Mouse (Mus musculus) lung, postnatal 0 days (tissue): ENCODE measurements around the gene Chaf1b. TPM values are rescaled to one million over a fixed set of nuclear protein-coding genes. Genes with fewer than 3 reads are reported as not detected.

Experiments
- ATAC-seq: fragments of 200-750 bp; cut with Nextera tagmentation; 2 replicates; pipeline ENCODE4 v1.8.0; 2017; ENCODE audit warnings: moderate library complexity
- DNase-seq: peaks from one replicate; pipeline ENCODE4 v3.0.0-alpha.2; 2016; ENCODE audit warnings: low spot score
- H3K27ac ChIP-seq: fragments of 300-500 bp; sonication (generic); 2 replicates; pipeline ENCODE4 v1.5.1; 2014; ENCODE audit warnings: antibody characterized with exemption, mild to moderate bottlenecking, low read length, mixed read lengths
- H3K27me3 ChIP-seq: fragments of 300-500 bp; sonication (generic); replicated peaks from 2 replicates; pipeline ENCODE4 v1.6.1; 2014; ENCODE audit warnings: low read length, mixed read lengths; ENCODE audit not compliant: insufficient read depth
- H3K36me3 ChIP-seq: fragments of 300-500 bp; sonication (generic); 2 replicates; pipeline ENCODE4 v1.6.1; 2014; ENCODE audit warnings: low read length, mixed read lengths; ENCODE audit not compliant: insufficient read depth
- H3K4me1 ChIP-seq: fragments of 300-500 bp; sonication (generic); 2 replicates; pipeline ENCODE4 v1.6.1; 2014; ENCODE audit warnings: antibody characterized with exemption, low read depth, low read length, mixed read lengths; ENCODE audit not compliant: insufficient read depth
- H3K4me2 ChIP-seq: fragments of 300-500 bp; sonication (generic); replicated peaks from 2 replicates; pipeline ENCODE4 v1.6.1; 2014; ENCODE audit warnings: low read depth, mild to moderate bottlenecking, low read length, moderate library complexity, mixed read lengths
- H3K4me3 ChIP-seq: fragments of 300-500 bp; sonication (generic); 2 replicates; pipeline ENCODE4 v1.5.1; 2014; ENCODE audit warnings: low read depth, low read length
- H3K9ac ChIP-seq: fragments of 300-500 bp; sonication (generic); replicated peaks from 2 replicates; pipeline ENCODE4 v1.6.1; 2014; ENCODE audit warnings: low read depth, mild to moderate bottlenecking
- H3K9me3 ChIP-seq: fragments of 300-500 bp; sonication (generic); 2 replicates; pipeline ENCODE4 v1.6.1; 2016; ENCODE audit warnings: low read length, mixed read lengths
- CTCF ChIP-seq: IDR thresholded peaks from 2 replicates; pipeline ENCODE4 v1.5.1; 2016; ENCODE audit warnings: antibody characterized with exemption, mild to moderate bottlenecking
- EP300 ChIP-seq: IDR thresholded peaks from 2 replicates; pipeline ENCODE4 v1.6.1; 2016; ENCODE audit warnings: antibody characterized with exemption, mild to moderate bottlenecking, control low read depth
- WGBS: fragments of 180-500 bp; shearing (Covaris S2); extraction: QIAGEN DNeasy Blood & Tissue Kit; methylation state at CpG from one replicate; pipeline ENCODE4 v1.1.7; 2014; 5-methylcytosine and 5-hydroxymethylcytosine counted together
- polyA plus RNA-seq: library from polyadenylated mRNA; unstranded; fragments of >200 nt; fragmentation: Nextera tagmentation; extraction: Ambion mirVana; gene quantifications from 2 replicates; pipeline ENCODE4 v1.2.1, GENCODE M21; 2015

The Chaf1b gene
- polyA plus RNA-seq, 1 experiment from 2014 or later: 10.2 TPM

DNA sequence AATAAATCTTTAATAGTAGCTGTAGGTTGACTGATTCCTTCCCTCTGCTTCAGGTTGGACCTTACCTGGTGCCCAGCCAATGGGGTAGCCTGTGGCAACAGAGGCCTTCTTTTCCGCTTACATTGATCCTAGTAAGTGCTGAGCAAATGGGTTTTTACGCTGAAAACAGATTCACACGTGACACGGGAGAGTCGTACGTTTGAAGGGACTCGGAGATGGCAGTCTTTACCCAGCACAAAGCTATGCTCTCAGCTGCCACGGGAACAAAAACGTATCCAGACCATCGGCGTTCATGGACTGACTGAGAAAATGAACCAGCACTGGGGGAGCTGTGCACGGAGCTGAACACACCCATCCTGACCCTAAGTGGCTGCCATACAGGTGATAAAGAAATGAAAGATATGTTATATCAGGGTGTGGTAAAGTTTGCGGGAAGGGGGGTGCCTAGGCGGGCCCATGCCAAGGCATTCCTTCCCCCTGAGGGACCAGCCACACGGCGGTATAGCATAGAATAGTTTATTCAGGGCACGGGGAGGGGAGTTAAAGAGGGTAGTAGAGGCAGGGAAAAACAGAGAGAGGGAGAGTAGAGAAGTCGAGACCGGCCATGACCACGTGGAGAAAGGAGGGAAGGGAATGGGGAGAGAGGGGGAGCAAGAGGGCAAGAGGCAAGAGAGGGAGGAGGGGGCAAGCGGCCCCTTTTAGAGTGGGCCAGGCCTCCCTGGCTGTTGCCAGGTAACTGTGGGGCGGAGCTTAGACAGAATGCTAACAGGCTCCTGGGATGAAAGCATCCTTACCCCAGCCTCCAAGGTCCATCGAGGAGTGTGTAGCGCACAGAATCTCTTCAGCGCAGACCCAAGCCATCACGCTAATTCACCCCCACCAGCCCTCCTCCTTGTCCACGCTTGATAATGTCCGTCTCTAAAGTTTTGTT is 27.3 kb downstream of the Chaf1b start:
- Histone ChIP-seq H3K36me3 (no peaks in the 10 kb centered on the region), H3K27ac (no peak overlapping the region), H3K27me3 (no peaks in the 10 kb centered on the region), H3K4me2 (no peak overlapping the region), H3K4me1 (peaks cover 5% of the 10 kb centered on the region; the same call in 1 of the 2 replicates), H3K4me3 (no peak overlapping the region), H3K9me3 (no peaks in the 10 kb centered on the region), H3K9ac (no peak overlapping the region)
- ATAC-seq (peak; percentile 6; the same call in 1 of the 2 replicates), DNase-seq (peak; percentile 16)
- 49% methylated on average over 28 of the region's 28 CpGs for WGBS
- TF ChIP-seq CTCF: no peak
- TF ChIP-seq EP300: no peak

DNA sequence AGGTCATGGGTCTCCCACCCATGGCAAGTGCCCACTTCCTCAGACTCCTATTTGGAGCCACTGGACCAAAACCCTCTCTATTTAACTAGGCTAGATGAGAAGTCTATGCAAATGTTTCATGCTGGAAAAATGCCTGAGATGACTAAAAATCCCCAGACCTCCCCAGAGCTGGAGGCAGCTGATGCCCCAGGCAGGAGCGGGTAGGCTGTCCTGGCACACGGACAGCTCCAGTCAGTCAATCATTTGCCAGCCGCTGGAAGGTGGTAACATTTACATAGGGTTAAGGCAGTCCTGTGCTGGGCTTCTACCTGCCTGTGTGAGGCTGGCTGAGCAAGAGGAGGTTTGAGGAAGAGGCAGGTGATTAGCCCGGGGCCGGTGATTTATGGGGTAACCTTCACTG is 28.5 kb downstream of the Chaf1b start:
- no peak overlapping the region for H3K9ac ChIP-seq
- H3K27me3 ChIP-seq: no peaks in the 10 kb centered on the region
- no peak overlapping the region for H3K4me2 ChIP-seq
- peak; percentile 54 for DNase-seq
- H3K4me1 ChIP-seq: no peaks in the 10 kb centered on the region; the same call in 1 of the 2 replicates
- WGBS: 24% methylated on average over 5 of the region's 5 CpGs
- H3K4me3 ChIP-seq: no peak overlapping the region
- H3K9me3 ChIP-seq: no peaks in the 10 kb centered on the region
- H3K27ac ChIP-seq: no peak overlapping the region
- TF ChIP-seq CTCF: no peak
- TF ChIP-seq EP300: no peak
- ATAC-seq: 0 out of 2 replicates have a peak, but pooled peaks have one; percentile 27
- no peaks in the 10 kb centered on the region for H3K36me3 ChIP-seq

DNA sequence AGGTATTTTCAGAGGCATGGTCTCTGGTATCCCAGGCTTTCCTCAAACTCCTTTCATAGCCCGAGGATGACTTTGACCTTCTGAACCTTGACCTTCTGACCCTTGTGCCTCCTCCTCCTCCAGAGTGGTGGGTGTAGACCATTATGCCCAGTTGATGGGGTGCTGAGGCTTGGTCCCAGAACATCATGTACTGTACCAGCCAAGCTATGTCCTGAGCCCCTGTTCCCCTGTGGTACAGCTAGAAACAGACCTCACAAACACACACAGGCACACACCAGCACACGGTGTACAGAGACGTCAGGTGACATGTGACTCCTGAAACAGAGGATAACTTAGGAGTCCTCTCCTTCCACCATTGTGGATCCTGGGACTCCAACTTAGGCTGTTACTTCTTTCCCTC is 29.1 kb downstream of the Chaf1b start:
- no peak overlapping the region for H3K4me2 ChIP-seq
- no peaks in the 10 kb centered on the region for H3K27me3 ChIP-seq
- H3K9me3 ChIP-seq: no peaks in the 10 kb centered on the region
- H3K9ac ChIP-seq: no peak overlapping the region
- H3K4me3 ChIP-seq: no peak overlapping the region
- no peak overlapping the region for H3K27ac ChIP-seq
- no peak for ATAC-seq
- no peak for DNase-seq
- H3K36me3 ChIP-seq: no peaks in the 10 kb centered on the region
- TF ChIP-seq CTCF (no peak), EP300 (no peak)
- WGBS: 57% methylated on average over 3 of the region's 3 CpGs
- peaks cover under 1% of the 10 kb centered on the region; the same call in 1 of the 2 replicates for H3K4me1 ChIP-seq

DNA sequence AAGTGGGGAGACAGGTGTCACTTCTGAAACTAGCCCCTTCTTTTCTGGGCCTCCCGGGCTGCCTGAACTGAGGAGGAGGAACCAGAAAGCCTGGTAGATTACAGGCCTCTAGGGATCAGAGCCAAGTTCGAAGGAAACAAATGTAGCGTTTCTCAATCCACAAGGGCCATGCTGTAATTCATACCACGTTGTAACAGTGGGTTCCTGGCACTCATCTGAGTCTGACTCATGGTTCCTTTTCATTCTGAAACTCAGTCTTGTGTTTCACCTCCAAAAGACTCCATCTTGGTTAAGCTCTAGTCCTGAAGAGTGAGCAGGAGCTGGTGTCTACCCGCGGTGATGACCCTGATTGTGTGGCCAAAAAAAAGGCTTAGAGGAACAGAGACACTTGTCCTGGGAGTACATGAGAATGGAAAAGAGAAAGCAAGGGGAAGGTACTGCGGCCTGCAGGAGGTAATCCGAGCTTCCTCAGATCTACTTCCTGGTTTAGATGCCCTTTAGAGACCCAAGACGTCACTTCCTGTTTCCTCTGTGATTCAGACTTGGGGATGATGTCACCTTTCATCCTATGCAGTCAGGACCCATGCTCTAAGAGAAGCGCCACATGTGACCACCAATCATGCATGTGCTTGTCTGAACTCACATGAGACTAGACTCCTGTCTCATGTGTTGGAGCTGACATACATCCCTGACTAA is 30.3 kb downstream of the Chaf1b start:
- TF ChIP-seq CTCF (no peak), EP300 (peak; percentile 73)
- Histone ChIP-seq H3K9ac (no peak overlapping the region), H3K27me3 (no peaks in the 10 kb centered on the region), H3K4me2 (no peak overlapping the region), H3K4me3 (no peak overlapping the region), H3K36me3 (no peaks in the 10 kb centered on the region), H3K4me1 (peaks cover 5% of the 10 kb centered on the region), H3K9me3 (no peaks in the 10 kb centered on the region), H3K27ac (peak overlapping the region; percentile 76)
- ATAC-seq (peak; percentile 76), DNase-seq (peak; percentile 96)
- 54% methylated on average over 10 of the region's 10 CpGs for WGBS

DNA sequence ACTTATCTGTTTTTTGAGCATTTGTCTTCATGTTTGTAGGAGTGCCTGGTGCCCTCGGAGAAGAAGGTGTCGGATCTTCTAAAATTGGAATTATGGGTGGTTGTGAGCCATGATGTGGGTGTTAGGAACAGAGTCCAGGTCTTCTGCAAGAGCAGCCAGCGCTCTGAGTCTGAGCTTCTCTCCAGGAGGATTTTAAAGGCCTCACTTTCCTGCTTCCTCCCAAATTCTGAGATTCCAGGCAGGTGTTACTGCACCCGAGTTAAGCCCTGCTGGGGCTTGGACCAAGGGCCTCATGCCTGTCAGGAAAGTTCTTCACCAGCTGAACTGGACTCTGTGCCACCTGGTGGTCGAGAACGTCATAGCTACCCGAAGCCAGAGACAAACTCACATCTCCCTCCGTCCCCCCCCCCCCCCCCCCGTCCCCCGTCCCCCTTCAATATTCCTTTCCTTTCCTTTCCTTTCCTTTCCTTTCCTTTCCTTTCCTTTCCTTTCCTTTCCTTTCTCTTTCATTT is 31.7 kb downstream of the Chaf1b start:
- WGBS: 43% methylated on average over 7 of the region's 10 CpGs
- ATAC-seq (no peak), DNase-seq (peak; percentile 69)

More for the DNA sequence above, 31.7 kb downstream of the Chaf1b start:
- no peak overlapping the region for H3K27ac ChIP-seq
- no peak overlapping the region for H3K4me3 ChIP-seq
- H3K9ac ChIP-seq: no peak overlapping the region
- H3K4me2 ChIP-seq: no peak overlapping the region
- H3K9me3 ChIP-seq: no peaks in the 10 kb centered on the region
- H3K36me3 ChIP-seq: no peaks in the 10 kb centered on the region
- no peaks in the 10 kb centered on the region for H3K27me3 ChIP-seq
- no peak for TF ChIP-seq EP300
- TF ChIP-seq CTCF: peak; percentile 60
- peaks cover 5% of the 10 kb centered on the region for H3K4me1 ChIP-seq
